Mouse (Mus musculus) stomach, postnatal 0 days (tissue): Measurements from ENCODE around the gene Map1b. TPM values are rescaled to one million over a fixed set of nuclear protein-coding genes. Genes with fewer than 3 reads are reported as not detected.

Source experiments
- ATAC-seq: fragments of 200-750 bp; cut with Nextera tagmentation; 2 replicates; pipeline ENCODE4 v1.8.0; 2017; ENCODE audit not compliant: low FRiP score, low TSS enrichment
- DNase-seq: peaks from one replicate; pipeline ENCODE4 v3.0.0-alpha.2; 2016; ENCODE audit warnings: low spot score
- H3K27ac ChIP-seq: fragments of 300-500 bp; sonication (generic); replicated peaks from 2 replicates; pipeline ENCODE4 v1.5.1; 2014; ENCODE audit warnings: mild to moderate bottlenecking, control low read depth
- H3K27me3 ChIP-seq: fragments of 300-500 bp; sonication (generic); 2 replicates; pipeline ENCODE4 v1.6.1; 2014; ENCODE audit warnings: low read length; ENCODE audit not compliant: control insufficient read depth, insufficient read depth
- H3K36me3 ChIP-seq: fragments of 300-500 bp; sonication (generic); 2 replicates; pipeline ENCODE4 v1.6.1; 2014; ENCODE audit warnings: low read length, mixed read lengths; ENCODE audit not compliant: control insufficient read depth, insufficient read depth
- H3K4me1 ChIP-seq: fragments of 300-500 bp; sonication (generic); replicated peaks from 2 replicates; pipeline ENCODE4 v1.6.1; 2014; ENCODE audit warnings: antibody characterized with exemption; ENCODE audit not compliant: control insufficient read depth, insufficient read depth
- H3K4me2 ChIP-seq: fragments of 300-500 bp; sonication (generic); replicated peaks from 2 replicates; pipeline ENCODE4 v1.6.1; 2014; ENCODE audit warnings: low read depth, mild to moderate bottlenecking, control low read depth, moderate library complexity
- H3K4me3 ChIP-seq: fragments of 300-500 bp; sonication (generic); 2 replicates; pipeline ENCODE4 v1.5.1; 2014; ENCODE audit warnings: low read depth, low read length, control low read depth
- H3K9ac ChIP-seq: fragments of 300-500 bp; sonication (generic); 2 replicates; pipeline ENCODE4 v1.6.1; 2014; ENCODE audit warnings: mild to moderate bottlenecking, low read length, control low read depth, mixed read lengths
- H3K9me3 ChIP-seq: fragments of 300-500 bp; sonication (generic); 2 replicates; pipeline ENCODE4 v1.6.1; 2016; ENCODE audit warnings: low read length; ENCODE audit not compliant: control insufficient read depth
- CTCF ChIP-seq: IDR thresholded peaks from 2 replicates; pipeline ENCODE4 v1.5.1; 2016; ENCODE audit warnings: antibody characterized with exemption, low read depth, mild to moderate bottlenecking, moderate library complexity
- EP300 ChIP-seq: optimal IDR thresholded peaks from 2 replicates; pipeline ENCODE3; 2016; ENCODE audit warnings: antibody characterized with exemption
- WGBS: fragments of 180-500 bp; shearing (Covaris S2); extraction: QIAGEN DNeasy Blood & Tissue Kit; methylation state at CpG from one replicate; pipeline ENCODE4 v1.1.7; 2014; 5-methylcytosine and 5-hydroxymethylcytosine counted together
- polyA plus RNA-seq: library from polyadenylated mRNA; unstranded; fragments of >200 nt; fragmentation: Nextera tagmentation; extraction: Ambion mirVana; gene quantifications from 2 replicates; pipeline ENCODE4 v1.2.1, GENCODE M21; 2015

The Map1b gene
- polyA plus RNA-seq, 1 experiment from 2014 or later = 63.8 TPM

DNA sequence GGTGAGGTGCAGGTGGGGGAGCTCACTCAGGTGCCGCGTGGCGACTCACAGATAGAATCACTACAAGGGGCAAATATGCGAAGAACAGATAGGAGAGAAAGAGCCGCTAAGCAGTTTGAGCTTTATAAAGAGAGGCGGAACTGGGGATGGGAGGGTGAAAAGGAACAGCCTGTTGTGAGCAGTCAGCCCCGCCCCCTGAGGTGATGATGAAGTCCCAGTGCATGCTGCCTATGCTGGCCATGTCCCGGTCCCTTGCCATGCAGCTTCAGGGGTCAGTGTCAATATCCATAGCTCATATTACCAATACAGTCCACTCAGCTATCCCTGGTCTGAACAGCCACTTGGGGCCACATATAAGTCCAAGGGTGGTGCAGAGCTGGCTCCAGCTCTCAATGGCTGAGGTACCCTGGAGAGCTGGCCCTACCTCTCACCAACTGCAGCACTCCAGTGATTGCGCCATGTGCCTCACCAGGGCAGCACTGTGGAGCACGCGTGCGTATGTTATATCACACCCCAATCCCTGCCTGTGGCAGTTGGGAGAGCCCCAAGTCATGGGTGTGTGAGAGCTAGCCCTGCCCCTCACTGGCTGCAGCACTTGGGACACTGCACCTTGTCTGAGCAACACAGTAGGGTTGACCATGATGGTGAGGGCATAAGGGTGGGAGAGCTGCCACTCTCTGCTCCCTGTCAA, 42.0 kb upstream of the Map1b start:
- 62% methylated on average over 12 of the region's 12 CpGs for WGBS
- 0 out of 2 replicates have a peak, but pooled peaks have one; percentile 32 for ATAC-seq
- H3K4me2 ChIP-seq = no peak overlapping the region

DNA sequence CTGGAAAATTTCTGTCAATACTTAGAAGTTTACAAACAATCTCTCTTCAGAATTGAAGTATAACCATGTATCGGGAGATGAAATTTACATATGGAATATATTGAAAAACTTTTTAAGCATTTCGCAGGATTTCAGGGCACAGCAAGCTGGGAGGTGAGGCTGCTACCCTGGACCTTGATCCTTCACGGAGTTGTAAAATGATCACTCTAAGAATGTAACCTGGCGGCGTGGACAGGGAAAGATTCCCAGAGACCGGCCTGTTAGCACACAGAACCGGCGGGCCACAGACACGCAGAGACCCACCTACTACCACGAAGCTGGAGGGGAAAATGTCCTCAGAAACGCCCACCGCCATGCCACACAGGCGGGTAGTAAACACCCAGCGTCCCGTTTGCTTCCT, 41.5 kb upstream of the Map1b start:
- H3K9me3 ChIP-seq = no peaks in the 10 kb centered on the region
- no peak overlapping the region for H3K9ac ChIP-seq
- H3K4me1 ChIP-seq = no peaks in the 10 kb centered on the region
- no peak overlapping the region for H3K27ac ChIP-seq
- WGBS = 61% methylated on average over 15 of the region's 15 CpGs
- ATAC-seq = no peak
- TF ChIP-seq CTCF (no peak), EP300 (no peak)
- H3K27me3 ChIP-seq = no peaks in the 10 kb centered on the region
- no peaks in the 10 kb centered on the region for H3K36me3 ChIP-seq
- H3K4me3 ChIP-seq = no peak overlapping the region
- no peak for DNase-seq
- H3K4me2 ChIP-seq = no peak overlapping the region

More for the DNA sequence above, 42.0 kb upstream of the Map1b start:
- H3K4me1 ChIP-seq = no peaks in the 10 kb centered on the region
- no peak overlapping the region for H3K9ac ChIP-seq
- H3K27ac ChIP-seq = no peak overlapping the region
- H3K27me3 ChIP-seq = no peaks in the 10 kb centered on the region
- H3K36me3 ChIP-seq = no peaks in the 10 kb centered on the region
- no peak for DNase-seq
- H3K9me3 ChIP-seq = no peaks in the 10 kb centered on the region
- no peak for TF ChIP-seq CTCF
- no peak overlapping the region for H3K4me3 ChIP-seq

DNA sequence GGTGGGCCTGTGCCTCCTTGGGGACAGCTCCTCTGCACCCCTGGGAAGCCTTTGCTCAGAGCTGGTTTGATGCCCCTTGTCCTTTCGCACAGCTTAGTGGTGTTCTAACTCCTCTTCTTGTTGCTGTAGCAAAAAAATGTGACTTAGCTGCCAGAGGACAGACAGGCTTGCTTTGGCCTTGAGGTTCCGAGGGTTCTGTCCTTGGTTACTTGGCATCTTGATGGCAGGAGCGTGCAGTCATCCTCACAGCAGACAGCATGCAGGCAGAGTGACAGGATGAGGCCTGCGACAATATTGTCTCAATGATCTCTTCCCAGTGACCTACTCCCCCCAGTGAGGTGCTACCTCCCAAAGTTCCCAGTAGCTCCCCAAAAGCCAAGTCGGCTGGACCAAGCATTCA, 41.0 kb upstream of the Map1b start:
- Histone ChIP-seq H3K4me2 (no peak overlapping the region), H3K4me1 (no peaks in the 10 kb centered on the region), H3K27me3 (no peaks in the 10 kb centered on the region), H3K36me3 (no peaks in the 10 kb centered on the region), H3K27ac (no peak overlapping the region), H3K9ac (no peak overlapping the region), H3K4me3 (no peak overlapping the region), H3K9me3 (no peaks in the 10 kb centered on the region)
- no peak for DNase-seq
- WGBS = 83% methylated on average over 5 of the region's 5 CpGs
- TF ChIP-seq CTCF (no peak), EP300 (no peak)
- no peak for ATAC-seq

DNA sequence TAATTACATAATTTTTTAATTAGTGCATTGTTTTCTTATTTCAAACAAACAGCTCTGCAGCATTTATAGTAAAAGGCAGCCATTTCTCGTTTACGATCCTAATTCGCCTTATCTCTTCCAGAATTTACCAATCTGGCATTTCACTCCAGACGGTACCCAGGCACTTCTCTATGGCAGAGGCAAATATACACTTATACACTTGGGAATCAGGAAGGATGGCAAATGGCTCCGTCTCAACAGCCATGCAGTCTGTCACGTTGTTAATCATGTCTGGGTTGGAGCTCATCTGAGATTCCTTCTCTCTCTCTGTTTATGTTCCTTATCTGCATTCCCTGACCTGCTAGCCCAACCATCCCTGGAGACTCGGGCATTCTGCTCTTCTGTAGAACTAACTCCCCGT, 38.6 kb upstream of the Map1b start:
- DNase-seq = no peak
- Histone ChIP-seq H3K27ac (no peak overlapping the region), H3K4me3 (no peak overlapping the region), H3K4me2 (no peak overlapping the region), H3K9me3 (no peaks in the 10 kb centered on the region), H3K27me3 (no peaks in the 10 kb centered on the region), H3K36me3 (no peaks in the 10 kb centered on the region), H3K9ac (no peak overlapping the region), H3K4me1 (no peaks in the 10 kb centered on the region)
- no peak for ATAC-seq
- 37% methylated on average over 8 of the region's 8 CpGs for WGBS
- no peak for TF ChIP-seq CTCF
- TF ChIP-seq EP300 = no peak

- Histone ChIP-seq H3K9ac (no peak overlapping the region), H3K27me3 (no peaks in the 10 kb centered on the region), H3K4me3 (no peak overlapping the region), H3K36me3 (no peaks in the 10 kb centered on the region), H3K27ac (no peak overlapping the region), H3K9me3 (no peaks in the 10 kb centered on the region), H3K4me1 (no peaks in the 10 kb centered on the region), H3K4me2 (no peak overlapping the region)
- ATAC-seq (no peak), DNase-seq (no peak)
- no peak for TF ChIP-seq CTCF
- no peak for TF ChIP-seq EP300
- WGBS = 86% methylated on average over 6 of the region's 6 CpGs
Measured at GRCm38 (mm10) chr13:99554466-99554865, 38.1 kb upstream of the Map1b start.

GRCm38 (mm10) chr13:99552381-99552780, 36.0 kb upstream of the Map1b start:
- DNase-seq = no peak
- 91% methylated on average over 4 of the region's 4 CpGs for WGBS

More at GRCm38 (mm10) chr13:99552381-99552780, 36.0 kb upstream of the Map1b start:
- TF ChIP-seq EP300 = no peak
- TF ChIP-seq CTCF = no peak
- Histone ChIP-seq H3K27me3 (no peaks in the 10 kb centered on the region), H3K4me2 (no peak overlapping the region), H3K4me1 (no peaks in the 10 kb centered on the region), H3K4me3 (no peak overlapping the region), H3K9me3 (no peaks in the 10 kb centered on the region), H3K27ac (no peak overlapping the region), H3K36me3 (no peaks in the 10 kb centered on the region), H3K9ac (no peak overlapping the region)
- ATAC-seq = no peak
